Mouse (Mus musculus) mature B cell (primary cell): Measurements from ENCODE around the gene Gm19426.

Experiments
- in situ Hi-C: fragments of 300-500 bp; cut with MboI; formaldehyde crosslinking; loops from 2 replicates; pipeline ENCODE4 v1.14.3; 2019

Gene Gm19426

DNA sequence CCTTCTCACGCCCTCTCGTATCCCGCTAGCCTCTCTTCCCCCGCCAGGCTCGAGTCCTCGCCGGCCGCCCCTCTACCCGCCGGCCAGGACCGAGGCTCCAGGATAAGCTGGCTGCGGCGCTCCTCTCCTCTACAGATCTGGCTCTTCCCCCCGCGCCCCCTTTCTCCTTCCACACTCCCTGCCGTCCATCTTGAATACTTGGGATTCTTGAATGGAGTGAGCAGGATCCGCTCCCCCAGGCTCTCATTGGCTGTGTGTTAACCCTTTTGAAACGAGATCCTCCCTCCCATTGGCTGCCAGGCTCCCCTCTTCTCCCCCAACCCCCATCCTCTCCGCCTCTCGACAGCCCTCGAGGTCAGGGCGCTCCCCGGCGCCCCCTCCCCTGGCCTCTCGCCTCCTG, at the start of gene Gm19426:
Gm19426 (minus strand) TSS at position 95 of the 400 bp plus-strand sequence.
- in situ Hi-C loops, result no loop called here

- in situ Hi-C loops, result no loop called here
These were observed 49.7 kb upstream of the Gm19426 start for GRCm38 (mm10) chr2:84793154-84793553.

- in situ Hi-C loops, result no loop called here
These were observed 49.1 kb upstream of the Gm19426 start for GRCm38 (mm10) chr2:84792516-84792915.

DNA sequence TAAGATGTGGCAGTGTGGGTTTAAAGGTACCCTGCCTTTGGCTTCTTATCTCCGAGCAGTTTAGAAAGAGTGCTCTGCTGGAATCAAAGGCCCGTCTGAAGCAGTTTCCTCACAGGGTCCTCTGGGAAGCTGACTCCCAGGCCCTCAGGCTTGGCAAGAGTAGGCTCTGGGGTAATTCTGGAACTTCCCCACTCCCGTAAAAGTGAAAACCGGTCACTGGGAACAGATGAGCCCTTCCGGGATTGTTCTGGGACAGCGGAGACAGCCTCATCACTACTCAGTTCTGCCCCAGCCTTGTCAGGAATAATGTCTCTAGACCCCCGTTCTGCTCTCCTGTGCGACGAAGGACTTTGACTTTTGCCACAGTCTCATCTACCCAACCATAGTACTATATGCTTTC, 47.0 kb upstream of the Gm19426 start:
- in situ Hi-C loops, result no loop called here

- in situ Hi-C loops, result no loop called here
These were observed 44.9 kb upstream of the Gm19426 start for GRCm38 (mm10) chr2:84788316-84788715.

DNA sequence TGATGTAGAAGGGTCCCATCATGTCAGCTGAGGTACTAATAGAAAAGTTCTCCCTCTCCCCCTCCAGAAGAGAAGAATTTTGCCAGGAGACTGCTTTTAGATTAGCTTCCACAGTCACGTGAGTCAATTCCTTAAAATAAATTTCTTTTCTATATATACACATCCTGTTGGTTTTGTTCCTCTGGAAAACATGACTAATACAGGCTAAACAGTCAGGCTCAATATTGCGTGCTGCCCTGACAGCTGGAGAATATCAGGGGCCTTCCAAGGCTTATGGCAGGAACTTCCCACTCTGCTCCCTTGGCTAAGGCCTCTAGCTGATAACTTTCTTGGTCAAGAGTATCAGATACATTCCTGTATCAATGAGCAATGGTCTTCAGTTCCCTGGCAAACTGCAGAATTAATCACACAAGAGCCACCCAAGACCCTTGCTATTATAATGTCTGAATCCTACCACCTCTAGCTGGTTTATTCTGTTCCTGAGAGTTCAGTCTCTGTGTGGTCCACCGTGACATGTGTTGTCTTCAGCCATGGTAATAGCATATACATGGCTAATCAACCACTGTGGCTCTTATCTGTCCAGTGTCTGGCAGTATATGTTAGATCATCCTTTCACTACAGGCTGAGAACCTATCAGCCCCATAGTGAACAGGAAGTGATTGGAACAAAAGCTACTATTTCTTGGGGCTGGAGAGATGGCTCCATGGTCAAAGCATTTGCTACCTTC, 40.5 kb upstream of the Gm19426 start:
- in situ Hi-C loops, result no loop called here

GRCm38 (mm10) chr2:84783315-84783714, 39.9 kb upstream of the Gm19426 start:
- in situ Hi-C loops, result no loop called here

DNA sequence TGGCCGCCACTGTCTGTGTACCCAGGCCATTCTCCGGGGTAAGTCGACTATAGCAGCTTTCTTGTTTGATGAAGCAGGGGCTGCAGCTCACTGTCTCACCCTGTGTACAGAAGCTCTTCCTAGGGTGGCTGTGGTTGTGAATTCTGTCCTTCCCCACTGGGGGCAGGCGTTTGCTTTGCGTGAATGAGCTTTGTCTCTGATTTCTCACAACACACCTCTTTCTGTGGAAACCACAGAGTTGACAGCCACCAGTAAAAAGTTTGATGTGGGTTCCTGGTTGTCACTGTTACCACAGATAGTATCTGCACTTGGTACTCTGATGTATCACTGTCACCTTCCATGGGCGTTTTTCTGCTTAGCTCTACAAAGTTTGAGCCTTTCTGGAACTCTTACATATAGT, 35.8 kb upstream of the Gm19426 start:
- in situ Hi-C loops, result no loop called here

- in situ Hi-C loops, result no loop called here
These were observed 34.3 kb upstream of the Gm19426 start for GRCm38 (mm10) chr2:84777706-84778105.

DNA sequence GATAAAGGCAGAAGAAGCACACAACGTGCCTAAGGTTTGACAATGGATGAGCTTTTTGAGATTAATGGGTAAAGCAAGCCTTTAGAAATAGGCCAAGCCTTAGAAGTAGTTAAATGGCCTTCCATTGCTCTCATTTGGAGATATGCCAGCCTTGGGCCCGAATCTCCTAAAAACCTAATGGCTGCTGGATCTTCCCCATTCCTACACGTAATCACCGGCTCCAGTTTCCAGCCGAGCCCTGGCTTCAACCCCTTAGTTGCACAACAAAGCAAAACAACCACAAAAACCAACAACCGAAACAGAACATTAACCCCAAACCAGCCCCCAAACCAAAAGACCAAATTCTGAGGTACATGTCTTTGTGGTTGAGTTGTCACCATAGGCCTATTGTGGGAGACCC, 32.2 kb upstream of the Gm19426 start:
- in situ Hi-C loops, result no loop called here

DNA sequence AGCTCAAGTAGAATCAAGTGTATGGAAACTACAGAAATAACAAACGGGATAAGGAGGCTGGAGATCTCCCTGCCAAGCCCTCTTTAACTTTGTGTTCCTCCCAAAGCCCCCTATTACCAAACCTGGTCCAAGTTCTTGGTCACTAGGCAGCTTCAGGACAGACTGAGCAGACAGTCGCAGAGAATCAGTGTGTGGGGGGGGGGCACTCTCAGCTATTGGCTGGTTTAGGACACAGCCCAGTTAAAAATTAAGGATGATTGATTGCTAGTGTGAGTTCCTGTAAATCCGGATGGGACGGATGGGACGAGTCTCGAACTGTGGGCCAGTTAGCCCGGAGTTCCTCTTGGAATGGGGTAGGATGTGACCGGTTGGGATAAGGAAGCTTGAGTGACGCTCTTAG, 31.8 kb upstream of the Gm19426 start, which contains the start of gene Serping1:
Serping1 (minus strand) TSS at position 204 of the 400 bp plus-strand sequence.
- in situ Hi-C loops, result no loop called here

GRCm38 (mm10) chr2:84774751-84775150, 31.3 kb upstream of the Gm19426 start:
- in situ Hi-C loops, result no loop called here

DNA sequence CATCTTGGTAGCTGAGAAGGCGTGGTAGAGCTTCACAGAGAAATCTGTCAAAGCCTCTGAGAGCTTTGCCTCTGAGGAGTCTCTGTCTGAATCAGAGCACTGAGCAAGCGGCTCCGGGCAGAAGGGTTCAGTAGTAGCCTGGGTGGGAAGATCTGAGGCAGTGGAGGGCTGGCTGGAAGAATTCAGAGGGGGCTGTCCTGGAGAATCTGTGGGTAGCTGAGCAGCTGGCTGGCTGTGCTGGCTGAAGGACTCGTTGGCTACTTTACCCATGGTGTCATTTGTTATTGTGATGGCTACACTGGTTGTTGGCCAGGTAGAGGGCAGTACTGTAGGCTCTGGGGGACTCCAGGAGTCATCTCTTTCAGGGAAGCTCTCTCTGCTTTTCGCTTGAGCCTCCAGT, 29.7 kb upstream of the Gm19426 start:
- in situ Hi-C loops, result no loop called here

GRCm38 (mm10) chr2:84772454-84772853, 29.0 kb upstream of the Gm19426 start:
- in situ Hi-C loops, result no loop called here

GRCm38 (mm10) chr2:84770501-84770900, 27.0 kb upstream of the Gm19426 start:
- in situ Hi-C loops, result no loop called here

GRCm38 (mm10) chr2:84762818-84763217, 19.4 kb upstream of the Gm19426 start:
- in situ Hi-C loops, result no loop called here

GRCm38 (mm10) chr2:84762295-84762694, 18.8 kb upstream of the Gm19426 start:
- in situ Hi-C loops, result no loop called here

DNA sequence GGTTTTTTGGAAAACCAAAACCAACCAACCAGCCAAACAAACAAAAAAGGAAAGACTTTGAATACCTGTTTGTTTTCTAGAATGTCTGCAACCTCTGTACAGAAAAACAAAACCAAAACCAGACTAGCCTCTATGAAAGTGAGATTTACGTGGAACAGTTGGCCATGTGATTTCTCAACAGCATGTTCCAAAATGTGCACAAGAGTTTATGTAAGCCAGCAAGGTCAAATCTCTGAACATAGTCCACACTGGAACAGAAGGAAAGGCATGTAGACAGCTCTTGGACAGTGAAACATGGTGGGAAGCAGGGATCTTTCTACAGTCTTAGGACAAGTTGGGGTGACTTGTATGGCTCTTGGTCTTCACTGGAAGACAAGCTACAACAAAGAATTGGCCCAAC, 18.4 kb upstream of the Gm19426 start:
- in situ Hi-C loops, result no loop called here

DNA sequence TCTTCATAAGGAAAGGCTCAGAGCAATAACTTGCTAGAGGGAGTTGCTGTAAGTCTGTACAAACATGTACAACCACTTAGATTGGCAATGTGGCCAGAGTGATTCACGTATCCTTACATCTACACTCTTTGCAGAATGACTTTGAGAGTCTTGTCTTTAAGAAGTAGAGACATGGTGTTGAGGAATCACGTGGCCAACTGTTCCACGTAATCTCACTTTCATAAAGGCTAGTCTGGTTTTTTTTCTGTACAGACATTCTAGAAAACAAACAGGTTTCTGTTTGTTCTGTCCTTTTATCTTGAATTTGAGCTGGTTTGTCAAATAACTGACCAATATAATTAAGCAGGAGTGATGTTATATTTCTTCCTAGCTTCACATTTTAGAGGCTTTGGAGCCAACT, 17.9 kb upstream of the Gm19426 start:
- in situ Hi-C loops, result no loop called here

- in situ Hi-C loops, result no loop called here
These were observed 17.3 kb upstream of the Gm19426 start for GRCm38 (mm10) chr2:84760777-84761176.

DNA sequence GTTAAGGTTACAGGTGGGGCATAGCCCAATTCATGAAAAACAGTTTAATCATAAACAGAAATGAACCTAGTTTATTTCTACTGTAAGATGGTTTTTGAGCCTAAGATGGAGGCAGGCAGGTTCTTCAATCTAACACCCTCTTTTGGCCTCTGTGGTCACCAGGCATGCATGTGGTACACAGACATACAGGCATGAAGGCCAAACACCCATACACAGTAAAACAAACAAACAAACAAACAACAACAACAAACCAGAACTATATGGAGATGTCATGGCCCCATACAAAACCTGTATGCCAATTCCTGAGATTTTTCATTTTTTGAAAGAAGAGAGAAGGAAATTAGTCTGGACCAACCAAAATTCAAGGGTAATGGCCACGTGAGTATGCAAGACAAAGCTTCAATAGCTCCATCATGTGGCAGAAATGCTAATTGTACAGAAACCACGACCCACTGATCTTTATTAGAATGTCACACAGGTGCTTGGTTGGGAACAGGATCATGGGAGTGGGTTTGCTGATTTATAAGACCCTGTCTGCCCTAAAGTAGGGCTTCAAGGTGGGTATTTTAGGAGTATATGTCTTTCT, 15.2 kb upstream of the Gm19426 start:
- in situ Hi-C loops, result no loop called here

DNA sequence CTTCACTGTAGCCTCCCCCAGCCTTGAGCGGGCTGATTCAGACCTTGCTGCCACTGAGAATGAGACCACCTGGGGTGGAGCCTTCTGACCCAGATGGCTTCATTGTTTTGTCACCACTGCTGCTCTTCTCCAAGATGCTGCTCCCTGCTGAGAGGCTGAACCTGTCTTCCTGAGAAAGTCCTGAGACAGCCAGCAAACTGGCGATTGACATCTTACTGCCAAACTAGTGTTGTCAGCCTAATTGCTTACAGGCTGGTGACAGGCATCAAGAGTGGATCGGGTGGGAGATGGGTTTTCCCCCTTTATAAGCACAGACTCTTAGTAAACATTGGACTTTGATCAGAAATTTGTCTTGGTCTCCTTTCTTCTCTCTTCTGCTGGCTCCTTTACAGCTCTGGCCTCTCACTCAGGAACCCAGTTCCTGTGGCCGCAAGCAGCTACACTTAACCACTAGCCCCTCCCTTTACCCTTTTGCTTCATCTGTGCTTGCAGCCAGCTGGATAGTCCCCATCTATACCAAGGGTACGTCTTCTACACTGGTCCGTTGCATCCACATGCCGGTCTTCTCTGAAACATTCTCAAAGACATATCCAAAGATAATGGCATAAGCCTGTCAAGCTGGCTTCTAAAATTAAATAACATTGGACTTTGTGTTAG, 13.7 kb upstream of the Gm19426 start:
- in situ Hi-C loops, result no loop called here

GRCm38 (mm10) chr2:84756245-84756644, 12.8 kb upstream of the Gm19426 start:
- in situ Hi-C loops, result no loop called here
